Mouse (Mus musculus): ENCODE data around the gene Pkdrej.
"Not testable (repeated sequence)": the region's sequence is repeated elsewhere in the genome, so short reads cannot be mapped to it uniquely, and the experiment has no call there.

The Pkdrej gene

GRCm38 (mm10) chr15:85810462-85810805 is 11.1 kb downstream of the Pkdrej start:
- DNase-seq (ENCODE audit: low read depth in 2 of 2, low spot score in 2 of 2), result no peak

- no peak for DNase-seq (ENCODE audit: low read depth in 2 of 2, low spot score in 2 of 2)
Observed at GRCm38 (mm10) chr15:85809091-85809490, 12.4 kb downstream of the Pkdrej start.

GRCm38 (mm10) chr15:85808434-85808833 is 13.1 kb downstream of the Pkdrej start:
- DNase-seq (ENCODE audit: low read depth in 2 of 2, low spot score in 2 of 2), result no peak

- DNase-seq (ENCODE audit: low read depth in 2 of 2, low spot score in 2 of 2), result no peak
Observed at GRCm38 (mm10) chr15:85808031-85808430, 13.5 kb downstream of the Pkdrej start.

GRCm38 (mm10) chr15:85807404-85807803 is 14.1 kb downstream of the Pkdrej start:
- DNase-seq (ENCODE audit: low read depth in 2 of 2, low spot score in 2 of 2), result no peak

GRCm38 (mm10) chr15:85806886-85807285 is 14.6 kb downstream of the Pkdrej start:
- DNase-seq (ENCODE audit: low read depth in 2 of 2, low spot score in 2 of 2), result no peak

- DNase-seq (ENCODE audit: low read depth in 2 of 2, low spot score in 2 of 2), result no peak
Observed at GRCm38 (mm10) chr15:85802931-85803330, 18.6 kb downstream of the Pkdrej start.

- DNase-seq (ENCODE audit: low read depth in 2 of 2, low spot score in 2 of 2), result no peak
Observed at GRCm38 (mm10) chr15:85798676-85799075, 22.9 kb downstream of the Pkdrej start.

- no peak for DNase-seq (ENCODE audit: low read depth in 2 of 2, low spot score in 2 of 2)
Observed at GRCm38 (mm10) chr15:85795516-85795915, 26.0 kb downstream of the Pkdrej start.

GRCm38 (mm10) chr15:85792819-85793218 is 28.7 kb downstream of the Pkdrej start:
- DNase-seq (ENCODE audit: low read depth in 2 of 2, low spot score in 2 of 2), result no peak

- DNase-seq (ENCODE audit: low read depth in 2 of 2, low spot score in 2 of 2), result no peak
Observed at GRCm38 (mm10) chr15:85791449-85791848, 30.1 kb downstream of the Pkdrej start.

- no peak for DNase-seq (ENCODE audit: low read depth in 2 of 2, low spot score in 2 of 2)
Observed at GRCm38 (mm10) chr15:85788633-85789032, 32.9 kb downstream of the Pkdrej start.

- DNase-seq (ENCODE audit: low read depth in 2 of 2, low spot score in 2 of 2), result no peak
Observed at GRCm38 (mm10) chr15:85788051-85788450, 33.5 kb downstream of the Pkdrej start.

GRCm38 (mm10) chr15:85787482-85787881 is 34.1 kb downstream of the Pkdrej start:
- no peak for DNase-seq (ENCODE audit: low read depth in 2 of 2, low spot score in 2 of 2)

GRCm38 (mm10) chr15:85786711-85787110 is 34.8 kb downstream of the Pkdrej start:
- no peak for DNase-seq (ENCODE audit: low read depth in 2 of 2, low spot score in 2 of 2)

GRCm38 (mm10) chr15:85784341-85784740 is 37.2 kb downstream of the Pkdrej start:
- DNase-seq (ENCODE audit: low read depth in 2 of 2, low spot score in 2 of 2), result no peak

- DNase-seq (ENCODE audit: low read depth in 2 of 2, low spot score in 2 of 2), result no peak
Observed at GRCm38 (mm10) chr15:85783146-85783545, 38.4 kb downstream of the Pkdrej start.

GRCm38 (mm10) chr15:85778891-85779290 is 42.6 kb downstream of the Pkdrej start:
- not testable (repeated sequence) for DNase-seq (ENCODE audit: low read depth in 2 of 2, low spot score in 2 of 2)

GRCm38 (mm10) chr15:85776771-85777170 is 44.8 kb downstream of the Pkdrej start:
- DNase-seq (ENCODE audit: low read depth in 2 of 2, low spot score in 2 of 2), result no peak

GRCm38 (mm10) chr15:85776241-85776640 is 45.3 kb downstream of the Pkdrej start:
- DNase-seq (ENCODE audit: low read depth in 2 of 2, low spot score in 2 of 2), result no peak

- no peak for DNase-seq (ENCODE audit: low read depth in 2 of 2, low spot score in 2 of 2)
Observed at GRCm38 (mm10) chr15:85775001-85775400, 46.5 kb downstream of the Pkdrej start.

- DNase-seq (ENCODE audit: low read depth in 2 of 2, low spot score in 2 of 2), result no peak
Observed at GRCm38 (mm10) chr15:85774419-85774818, 47.1 kb downstream of the Pkdrej start.

GRCm38 (mm10) chr15:85772146-85772740 is 49.3 kb downstream of the Pkdrej start:
- no peak for DNase-seq (ENCODE audit: low read depth in 2 of 2, low spot score in 2 of 2)

Measured in CD8-positive naive resting alpha-beta T cell, adult 2 months (primary cell).